1 mouse cellular context compared by ENCODE assay signal in genomic region chr12:28589090-28589868, GRCm38 (mm10).
TF ChIP-seq lines count a peak whose summit lies in the region.

No protein-coding gene starts in this region.

TF ChIP-seq in CH12.LX, 34 proteins besides CTCF, POLR2A, EP300 and RAD21:
- no peak for TF ChIP-seq ETS1 (conservative IDR thresholded peaks at IDR 0.05; ENCODE audit: low read depth, low read length)
- TF ChIP-seq BHLHE40 (IDR thresholded peaks at IDR 0.05; ENCODE audit: low read depth, low read length): peak; percentile 45
- TF ChIP-seq ZC3H11A (IDR thresholded peaks at IDR 0.05; ENCODE audit: low read depth, low read length): 0 out of 2 replicates have a peak, but pooled peaks have one; percentile 33
- peak; percentile 84 for TF ChIP-seq SMC3 (IDR thresholded peaks at IDR 0.05; ENCODE audit: low read depth, low read length)
